Mouse (Mus musculus) erythroblast, embryonic 14.5 days (primary cell): ENCODE data around the gene Rpf1. TPM values are rescaled to one million over a fixed set of nuclear protein-coding genes. Genes with fewer than 3 reads are reported as not detected.

ENCODE experiments used
- H3K27me3 ChIP-seq: 2 replicates; pipeline ENCODE4 v1.6.1; 2012; ENCODE audit warnings: inconsistent platforms; ENCODE audit not compliant: control insufficient read depth
- H3K36me3 ChIP-seq: 2 replicates; pipeline ENCODE4 v1.6.1; 2012; ENCODE audit warnings: mild to moderate bottlenecking, inconsistent platforms; ENCODE audit not compliant: control insufficient read depth
- H3K4me1 ChIP-seq: 2 replicates; pipeline ENCODE4 v1.6.1; 2012; ENCODE audit warnings: inconsistent platforms; ENCODE audit not compliant: control insufficient read depth
- H3K4me3 ChIP-seq: replicated peaks from 2 replicates; pipeline ENCODE3; 2012; ENCODE audit warnings: moderate library complexity, mild to moderate bottlenecking, inconsistent platforms
- H3K9me3 ChIP-seq: 2 replicates; pipeline ENCODE4 v1.6.1; 2012; ENCODE audit warnings: low read length, inconsistent platforms, mixed read lengths; ENCODE audit not compliant: control insufficient read depth
- GATA1 ChIP-seq: IDR thresholded peaks from 2 replicates; pipeline ENCODE4 v1.6.1; 2012; ENCODE audit warnings: low read length, inconsistent platforms, mixed read lengths
- TAL1 ChIP-seq: IDR thresholded peaks from 3 replicates; pipeline ENCODE4 v1.6.1; 2012; ENCODE audit warnings: low read length, inconsistent platforms, mixed read lengths
- polyA plus RNA-seq: library from polyadenylated mRNA; stranded (reverse); fragments of >175 nt; gene quantifications from 2 replicates; pipeline ENCODE4 v1.2.3, GENCODE M21; 2012

The Rpf1 gene
- polyA plus RNA-seq, 1 experiment, result 2.5 TPM

DNA sequence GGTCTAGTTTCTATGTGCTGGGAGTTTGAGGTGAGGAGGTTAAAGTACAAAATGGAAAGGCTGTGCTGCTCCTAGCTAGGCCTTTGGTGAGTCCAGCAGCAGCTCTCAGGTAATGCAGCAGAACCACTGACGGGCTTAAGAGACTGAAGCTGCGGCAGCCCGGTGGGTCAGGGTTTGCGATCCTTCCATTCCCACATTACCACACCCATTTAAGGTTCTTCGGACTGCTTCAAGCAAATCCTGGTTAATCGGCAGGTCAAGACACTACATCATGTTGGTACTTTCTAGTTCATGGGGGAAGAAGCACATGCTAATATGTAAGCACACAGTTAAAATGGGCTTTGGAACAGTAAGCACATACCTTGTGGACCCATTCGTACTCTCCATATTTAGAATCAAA lies 14.5 kb downstream of the Rpf1 start:
- H3K27me3 ChIP-seq, result no peaks in the 10 kb centered on the region
- H3K9me3 ChIP-seq, result no peaks in the 10 kb centered on the region
- peaks cover 11% of the 10 kb centered on the region for H3K4me1 ChIP-seq
- peaks cover 100% of the 10 kb centered on the region for H3K36me3 ChIP-seq
- no peak for TF ChIP-seq GATA1
- TF ChIP-seq TAL1, result no peak
- no peak overlapping the region for H3K4me3 ChIP-seq

DNA sequence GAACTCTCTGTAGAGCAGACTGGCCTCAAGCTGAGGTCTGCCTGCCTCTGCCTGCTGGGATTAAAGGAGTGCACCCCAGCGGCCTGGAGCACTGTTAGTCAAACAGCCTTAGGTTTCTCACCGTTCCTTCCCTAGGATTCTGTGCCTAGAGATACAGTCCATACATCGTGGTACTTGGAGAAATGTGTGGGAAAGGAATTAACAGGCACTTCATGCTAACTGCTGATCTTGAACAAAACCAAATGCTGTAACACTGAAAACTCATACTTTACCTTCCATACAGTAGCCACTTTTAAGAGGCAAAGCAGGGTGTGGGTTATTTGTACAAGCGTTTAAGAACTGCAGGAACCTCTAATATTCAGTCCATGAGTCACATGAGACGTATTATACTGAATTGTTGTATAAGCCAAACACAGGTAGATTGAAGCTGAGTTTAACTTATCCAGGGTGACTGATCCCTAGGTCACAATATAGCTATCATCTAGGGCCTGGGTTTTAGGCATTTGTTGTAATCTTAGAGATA lies 19.6 kb downstream of the Rpf1 start:
- peaks cover 37% of the 10 kb centered on the region for H3K4me1 ChIP-seq
- H3K27me3 ChIP-seq, result no peaks in the 10 kb centered on the region
- H3K9me3 ChIP-seq, result no peaks in the 10 kb centered on the region
- peaks cover 53% of the 10 kb centered on the region for H3K36me3 ChIP-seq
- TF ChIP-seq TAL1 (no peak), GATA1 (no peak)
- peak overlapping the region; percentile 93 for H3K4me3 ChIP-seq

DNA sequence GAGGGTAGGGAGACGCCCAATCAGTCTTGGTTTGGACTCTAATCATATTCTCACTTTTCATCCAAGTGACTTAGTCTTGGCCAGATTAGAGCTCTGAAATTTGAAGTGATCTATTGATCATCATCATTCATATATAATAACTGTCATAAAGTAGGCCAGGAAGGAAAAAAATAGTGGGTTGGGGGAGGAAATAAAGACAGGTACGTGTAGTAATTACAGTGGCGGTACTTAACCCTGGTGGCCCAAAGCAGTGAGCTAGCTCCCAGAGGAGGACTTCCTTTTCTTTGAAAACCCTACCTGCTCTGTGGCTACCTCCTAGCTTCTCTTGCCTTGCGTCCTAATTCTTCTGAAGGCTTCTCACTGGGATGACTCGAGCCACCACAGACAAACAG lies 20.4 kb downstream of the Rpf1 start:
- Histone ChIP-seq H3K9me3 (no peaks in the 10 kb centered on the region), H3K36me3 (peaks cover 45% of the 10 kb centered on the region), H3K27me3 (no peaks in the 10 kb centered on the region), H3K4me1 (peaks cover 37% of the 10 kb centered on the region), H3K4me3 (peak overlapping the region; percentile 93)
- TF ChIP-seq TAL1 (no peak), GATA1 (no peak)

DNA sequence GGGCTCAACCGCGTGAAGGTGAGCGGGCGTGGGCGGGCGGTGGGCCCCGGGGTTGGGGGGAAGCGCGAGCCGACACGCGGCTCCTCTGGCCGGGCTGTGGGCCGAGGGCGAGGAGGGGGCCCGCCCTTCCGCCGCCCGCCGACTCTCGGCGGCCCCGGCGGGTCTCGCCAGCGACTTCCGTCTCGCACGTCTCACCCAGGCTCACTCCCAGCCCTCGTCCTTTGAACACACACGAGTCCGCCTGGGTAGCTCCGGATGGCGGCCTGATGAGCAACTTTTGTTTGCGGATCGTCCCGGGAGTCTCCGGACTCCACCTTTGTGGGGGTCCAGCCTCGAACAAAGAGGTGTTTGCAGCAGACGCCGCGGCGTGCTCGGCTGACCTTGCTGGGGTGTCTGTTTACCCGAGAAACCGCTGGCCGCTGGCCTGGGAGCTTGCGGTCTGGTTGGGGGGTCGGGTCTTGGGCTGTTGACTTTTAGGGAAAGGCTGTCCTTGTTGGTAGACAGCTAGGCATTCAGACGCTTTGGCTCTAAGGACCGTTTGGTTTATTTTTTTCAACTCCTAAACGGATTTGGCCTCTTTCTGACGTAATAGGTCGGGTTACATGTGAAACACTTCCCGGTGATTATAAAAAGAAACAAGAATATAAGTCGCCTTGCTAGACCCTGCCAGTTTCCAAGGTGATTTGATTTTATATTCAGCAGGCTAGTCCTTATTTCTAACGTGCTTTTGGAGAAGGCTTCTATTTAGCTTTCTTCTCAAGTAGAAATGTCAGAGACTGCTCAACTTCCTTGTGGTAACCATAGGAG lies 21.0 kb downstream of the Rpf1 start:
- TF ChIP-seq TAL1 (no peak), GATA1 (no peak)
- H3K9me3 ChIP-seq, result no peaks in the 10 kb centered on the region
- no peaks in the 10 kb centered on the region for H3K27me3 ChIP-seq
- peaks cover 37% of the 10 kb centered on the region for H3K4me1 ChIP-seq
- H3K36me3 ChIP-seq, result peaks cover 39% of the 10 kb centered on the region
- H3K4me3 ChIP-seq, result peak overlapping the region; percentile 93

DNA sequence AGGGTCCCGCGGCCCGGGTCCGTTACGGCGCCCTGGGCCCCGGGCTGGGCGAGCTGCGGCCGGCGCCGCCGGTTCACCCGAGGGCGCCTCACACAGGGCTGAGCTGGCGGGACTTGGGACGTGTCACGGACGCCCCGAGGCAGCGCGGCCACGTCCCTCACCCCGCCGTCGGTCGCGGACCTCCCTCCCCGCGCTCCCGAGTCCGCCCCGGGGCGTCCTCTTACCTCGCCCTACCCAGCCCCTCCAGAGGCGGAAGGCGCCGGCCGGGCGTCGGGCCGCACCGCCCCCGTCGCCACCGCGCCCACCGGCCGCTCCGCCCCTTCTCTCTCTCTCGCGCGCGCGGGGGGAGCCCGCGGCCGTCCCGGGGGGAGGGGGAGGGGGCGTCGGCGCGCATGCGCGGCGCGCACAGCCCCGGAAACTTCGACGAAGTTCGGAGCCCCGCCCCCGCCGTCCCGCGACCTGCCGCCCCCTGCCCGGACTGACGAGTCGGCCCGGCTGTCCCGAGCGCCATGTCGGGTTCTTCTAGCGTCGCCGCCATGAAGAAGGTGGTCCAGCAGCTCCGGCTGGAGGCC lies 21.7 kb downstream of the Rpf1 start, which contains the start of the genes Spata1 and Gng5:
TSS of gene Spata1 (minus strand) at position 323 of the 572 bp plus-strand sequence.
TSS of gene Gng5 (plus strand) at position 377 of the 572 bp plus-strand sequence.
- H3K4me3 ChIP-seq, result peak within 1 kb of the TSS; percentile 93
- H3K36me3 ChIP-seq, result peaks cover 32% of the 10 kb centered on the region
- H3K27me3 ChIP-seq, result no peaks in the 10 kb centered on the region
- TF ChIP-seq GATA1, result no peak
- TF ChIP-seq TAL1, result no peak
- peaks cover 37% of the 10 kb centered on the region for H3K4me1 ChIP-seq
- no peaks in the 10 kb centered on the region for H3K9me3 ChIP-seq

DNA sequence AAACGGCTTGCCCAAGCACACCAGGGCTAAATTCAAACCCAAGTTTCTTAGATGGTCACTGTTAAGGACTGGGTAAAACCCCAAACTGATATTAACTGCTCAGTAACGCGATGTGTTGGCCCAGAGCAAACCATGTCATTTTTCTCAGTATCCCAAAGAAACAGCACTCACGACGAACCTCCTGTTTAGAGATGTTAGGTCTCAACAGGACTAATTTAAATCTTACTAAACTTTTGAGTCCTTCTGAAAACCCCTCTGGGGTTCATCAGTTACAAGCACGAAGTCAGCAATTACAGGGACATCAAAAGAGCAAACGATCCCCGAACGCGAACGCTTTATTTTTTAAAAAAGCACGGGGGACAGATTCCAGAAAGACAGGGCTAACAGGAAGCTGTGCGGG lies 22.2 kb downstream of the Rpf1 start:
- Histone ChIP-seq H3K27me3 (no peaks in the 10 kb centered on the region), H3K4me1 (peaks cover 37% of the 10 kb centered on the region), H3K9me3 (no peaks in the 10 kb centered on the region), H3K4me3 (peak overlapping the region; percentile 93), H3K36me3 (peaks cover 26% of the 10 kb centered on the region)
- TF ChIP-seq GATA1 (no peak), TAL1 (no peak)

DNA sequence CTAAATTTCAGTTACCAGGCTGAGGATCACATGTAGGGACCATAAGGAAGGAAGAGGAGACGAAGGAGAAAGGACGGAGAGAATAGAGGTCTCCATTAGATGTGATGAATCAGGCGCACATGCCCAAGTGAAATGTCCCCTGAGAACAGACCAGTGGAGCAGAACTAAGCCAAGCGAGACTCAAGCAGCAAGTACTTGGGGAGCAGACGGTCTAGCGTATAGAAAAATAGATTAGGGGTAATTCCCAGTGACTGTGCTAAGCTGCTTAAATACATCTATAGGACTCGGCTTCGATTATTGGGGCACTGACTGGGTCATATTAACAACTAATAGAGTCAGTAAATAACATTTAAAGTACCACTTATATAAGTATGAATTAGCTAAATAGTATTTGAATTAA lies 26.3 kb downstream of the Rpf1 start:
- Histone ChIP-seq H3K9me3 (no peaks in the 10 kb centered on the region), H3K4me3 (no peak overlapping the region)

DNA sequence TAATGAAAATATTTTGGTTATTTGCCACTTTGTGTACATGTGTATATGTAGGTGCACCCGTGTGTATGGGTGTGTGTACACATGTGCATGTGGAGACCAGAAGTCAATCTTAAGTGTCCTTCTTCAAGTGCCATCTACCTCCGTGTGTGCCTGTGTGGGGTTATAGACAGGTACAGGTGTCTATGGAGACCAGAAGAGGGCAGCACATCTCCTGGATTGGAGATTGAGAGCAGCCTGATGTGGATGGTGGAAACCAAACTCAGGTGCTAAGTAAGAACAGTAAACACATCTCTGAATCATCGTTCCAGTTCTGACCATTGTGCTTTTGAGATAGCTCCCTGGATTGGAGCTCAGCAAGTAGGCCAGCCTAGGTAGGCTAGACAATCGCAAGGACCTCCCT lies 34.8 kb downstream of the Rpf1 start:
- TF ChIP-seq TAL1 (no peak), GATA1 (no peak)
- H3K4me1 ChIP-seq, result no peaks in the 10 kb centered on the region
- H3K9me3 ChIP-seq, result no peaks in the 10 kb centered on the region
- H3K36me3 ChIP-seq, result no peaks in the 10 kb centered on the region
- no peak overlapping the region for H3K4me3 ChIP-seq
- H3K27me3 ChIP-seq, result no peaks in the 10 kb centered on the region

More for the DNA sequence above, 26.3 kb downstream of the Rpf1 start:
- H3K4me1 ChIP-seq, result peaks cover 11% of the 10 kb centered on the region
- TF ChIP-seq TAL1 (no peak), GATA1 (no peak)
- no peaks in the 10 kb centered on the region for H3K27me3 ChIP-seq
- H3K36me3 ChIP-seq, result no peaks in the 10 kb centered on the region

DNA sequence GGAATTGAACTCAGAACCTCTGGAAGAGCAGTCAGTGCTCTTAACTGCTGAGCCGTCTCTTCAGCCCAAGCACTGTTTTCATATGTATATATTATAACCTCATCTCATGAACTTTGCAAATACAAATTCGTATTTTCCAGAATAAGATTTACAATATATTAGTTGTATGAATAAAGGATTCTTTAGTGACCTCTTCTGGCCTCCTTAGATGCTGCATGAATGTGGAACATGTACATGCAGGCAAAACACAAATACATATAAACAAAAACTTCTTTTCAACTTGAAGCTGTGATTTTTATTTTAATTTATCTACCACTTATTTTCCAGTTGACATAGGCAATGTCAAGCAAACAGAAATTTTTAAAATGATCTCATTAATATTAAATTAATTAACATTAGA lies 39.2 kb downstream of the Rpf1 start:
- no peaks in the 10 kb centered on the region for H3K9me3 ChIP-seq
- no peaks in the 10 kb centered on the region for H3K27me3 ChIP-seq
- H3K4me1 ChIP-seq, result no peaks in the 10 kb centered on the region
- no peak for TF ChIP-seq GATA1
- H3K36me3 ChIP-seq, result no peaks in the 10 kb centered on the region
- H3K4me3 ChIP-seq, result no peak overlapping the region
